8 mouse cellular contexts compared by ENCODE assay signal in the genomic region with DNA sequence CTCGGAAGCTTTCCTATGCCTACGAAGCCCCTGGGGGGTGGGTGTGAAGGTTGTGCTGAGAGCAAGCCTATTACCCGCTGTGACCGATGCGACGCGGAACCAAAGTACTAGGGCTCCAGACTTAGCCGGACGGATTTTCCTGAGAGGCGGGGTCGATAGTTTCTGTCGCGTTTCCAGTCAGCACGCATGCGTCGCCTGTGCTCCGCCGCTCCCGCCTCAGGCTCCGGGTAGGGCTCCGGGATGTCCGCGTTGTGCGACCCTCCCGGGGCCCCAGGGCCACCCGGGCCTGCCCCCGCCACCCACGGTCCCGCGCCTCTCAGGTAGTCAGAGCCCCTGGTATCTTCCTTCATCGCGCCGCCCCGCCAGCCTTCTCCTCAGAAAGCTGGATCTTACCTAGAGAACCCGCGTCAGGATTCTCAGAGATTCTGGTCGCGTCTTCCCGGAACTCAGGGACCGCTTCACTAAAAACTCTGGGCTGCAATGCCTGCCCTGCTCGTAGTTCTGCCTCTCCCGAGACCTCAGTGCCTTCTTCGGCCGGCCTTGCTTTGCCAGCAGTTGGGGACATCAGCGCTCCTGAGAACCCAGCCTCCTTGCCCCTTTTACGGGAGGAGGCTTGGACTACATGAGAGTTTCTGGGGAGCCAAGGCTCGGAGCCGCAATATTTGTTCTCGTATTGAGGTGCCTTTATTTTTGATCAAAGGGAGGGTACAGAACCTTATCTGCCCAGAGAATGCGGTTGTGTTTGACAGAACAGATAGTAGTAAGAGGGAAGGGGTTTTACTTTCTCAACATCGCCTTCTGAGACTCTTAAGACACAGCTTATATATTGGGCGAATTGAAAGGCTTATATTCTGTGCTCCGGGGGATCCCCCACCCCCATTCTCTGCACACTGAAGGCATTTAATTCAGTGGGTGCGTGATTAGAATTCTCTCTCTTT. TPM values are rescaled to one million over a fixed set of nuclear protein-coding genes. Genes with fewer than 3 reads are reported as not detected.
DNase-seq lines count a peak whose midpoint lies in the region; ATAC-seq and TF ChIP-seq lines count a peak whose summit lies in the region.

A gene (plus strand): TSS at position 177 of the 938 bp plus-strand sequence.

- TF ChIP-seq POLR2A in myocyte (IDR thresholded peaks at IDR 0.05; ENCODE audit: insufficient read length, low read depth) = peak; percentile 91

- H3K79me2 ChIP-seq in myocyte (ENCODE audit: control insufficient read depth, insufficient read depth) = peaks cover 47% of the 10 kb centered on the region

- peaks cover 81% of the 10 kb centered on the region for H3K4me1 ChIP-seq in erythroblast, embryonic 14.5 days (ENCODE audit: control insufficient read depth)
- peaks cover 30% of the 10 kb centered on the region for H3K4me1 ChIP-seq in heart, embryonic 12.5 days (replicated peaks)
- peaks cover 7% of the 10 kb centered on the region; the same call in 1 of the 2 replicates for H3K4me1 ChIP-seq in kidney, postnatal 0 days (replicated peaks; ENCODE audit: insufficient read depth, low read length)
- H3K4me1 ChIP-seq in liver, embryonic 11.5 days (replicated peaks; ENCODE audit: control insufficient read depth, insufficient read depth, low read length) = peaks cover 19% of the 10 kb centered on the region

- H3K9ac ChIP-seq in heart, embryonic 12.5 days = peak within 1 kb of the TSS; percentile 89
- H3K9ac ChIP-seq in kidney, postnatal 0 days (ENCODE audit: low read depth, low read length) = peak within 1 kb of the TSS; percentile 88
- peak within 1 kb of the TSS; percentile 92 for H3K9ac ChIP-seq in liver, embryonic 11.5 days (ENCODE audit: low read depth, low read length)

- peak; percentile 91 for DNase-seq in CD4-positive, CD25-positive, alpha-beta regulatory T cell, adult 2 months (ENCODE audit: low read depth, low spot score)
- DNase-seq in brain, embryonic 18.5 days (ENCODE audit: low read depth, low spot score) = peak; percentile 68
- DNase-seq in kidney, postnatal 0 days (ENCODE audit: low spot score) = peak; percentile 94
- DNase-seq in liver, embryonic 11.5 days (ENCODE audit: low spot score) = peak; percentile 86
- peak; percentile 86 to 94 for DNase-seq in spleen, postnatal 4 days (ENCODE audit: low spot score in 2 of 2)

- peak within 1 kb of the TSS; percentile 35 for H3ac ChIP-seq in myocyte (ENCODE audit: control insufficient read depth, insufficient read length)

- H3K36me3 ChIP-seq in erythroblast, embryonic 14.5 days (ENCODE audit: control insufficient read depth) = peaks cover 53% of the 10 kb centered on the region
- H3K36me3 ChIP-seq in heart, embryonic 12.5 days = peaks cover 41% of the 10 kb centered on the region
- 0 out of 2 replicates have a peak, but pooled peaks cover 3% of the 10 kb centered on the region for H3K36me3 ChIP-seq in kidney, postnatal 0 days (ENCODE audit: insufficient read depth, low read length)
- peaks cover 17% of the 10 kb centered on the region; the same call in 1 of the 2 replicates for H3K36me3 ChIP-seq in liver, embryonic 11.5 days (ENCODE audit: control insufficient read depth, insufficient read depth, low read length)
- no peaks in the 10 kb centered on the region for H3K36me3 ChIP-seq in myocyte (ENCODE audit: control insufficient read depth, insufficient read depth)

- WGBS in heart, embryonic 12.5 days = 1% methylated on average over 54 of the region's 54 CpGs
- 3% methylated on average over 54 of the region's 54 CpGs for WGBS in kidney, postnatal 0 days
- 2% methylated on average over 54 of the region's 54 CpGs for WGBS in liver, embryonic 11.5 days

- H3K4me2 ChIP-seq in heart, embryonic 12.5 days = peak within 1 kb of the TSS; percentile 79
- peak within 1 kb of the TSS; percentile 88 for H3K4me2 ChIP-seq in kidney, postnatal 0 days (ENCODE audit: low read length)
- peak within 1 kb of the TSS; percentile 70 for H3K4me2 ChIP-seq in liver, embryonic 11.5 days
- peak within 1 kb of the TSS; percentile 96 for H3K4me2 ChIP-seq in myocyte (ENCODE audit: low read depth)

- H3K9me3 ChIP-seq in erythroblast, embryonic 14.5 days (ENCODE audit: control insufficient read depth, low read length) = peaks cover 3% of the 10 kb centered on the region; the same call in 1 of the 2 replicates
- no peaks in the 10 kb centered on the region for H3K9me3 ChIP-seq in heart, embryonic 12.5 days (replicated peaks)
- H3K9me3 ChIP-seq in kidney, postnatal 0 days (replicated peaks; ENCODE audit: low read length) = no peaks in the 10 kb centered on the region
- no peaks in the 10 kb centered on the region for H3K9me3 ChIP-seq in liver, embryonic 11.5 days (ENCODE audit: control insufficient read depth, low read length)

- peak; percentile 69 for ATAC-seq in heart, embryonic 12.5 days (ENCODE audit: insufficient number of reproducible peaks, low FRiP score)
- ATAC-seq in kidney, postnatal 0 days (replicated peaks; ENCODE audit: low FRiP score, low read depth) = peak; percentile 34; the same call in 1 of the 2 replicates
- peak; percentile 69 for ATAC-seq in liver, embryonic 11.5 days (replicated peaks; ENCODE audit: low FRiP score)

- TF ChIP-seq CTCF in kidney, postnatal 0 days (IDR thresholded peaks at IDR 0.05; ENCODE audit: low read depth) = no peak

- H3K4me3 ChIP-seq in erythroblast, embryonic 14.5 days (replicated peaks) = peak within 1 kb of the TSS; percentile 85
- H3K4me3 ChIP-seq in heart, embryonic 12.5 days = peak within 1 kb of the TSS; percentile 96
- H3K4me3 ChIP-seq in kidney, postnatal 0 days (replicated peaks; ENCODE audit: low read depth, low read length) = peak within 1 kb of the TSS; percentile 77
- H3K4me3 ChIP-seq in liver, embryonic 11.5 days (ENCODE audit: low read depth, low read length) = peak within 1 kb of the TSS; percentile 80
- H3K4me3 ChIP-seq in myocyte = peak within 1 kb of the TSS; percentile 67

- no peaks in the 10 kb centered on the region for H3K27me3 ChIP-seq in erythroblast, embryonic 14.5 days (ENCODE audit: control insufficient read depth)
- no peaks in the 10 kb centered on the region for H3K27me3 ChIP-seq in heart, embryonic 12.5 days (replicated peaks)
- no peaks in the 10 kb centered on the region for H3K27me3 ChIP-seq in kidney, postnatal 0 days (ENCODE audit: insufficient read depth, low read length)
- H3K27me3 ChIP-seq in liver, embryonic 11.5 days (replicated peaks; ENCODE audit: control insufficient read depth, insufficient read depth, low read length) = no peaks in the 10 kb centered on the region
- H3K27me3 ChIP-seq in myocyte (ENCODE audit: control insufficient read depth, insufficient read depth, insufficient read length) = no peaks in the 10 kb centered on the region

- H3K27ac ChIP-seq in heart, embryonic 12.5 days (ENCODE audit: poor library complexity, severe bottlenecking) = peak within 1 kb of the TSS; percentile 84
- H3K27ac ChIP-seq in kidney, postnatal 0 days = peak within 1 kb of the TSS; percentile 88
- peak within 1 kb of the TSS; percentile 92 for H3K27ac ChIP-seq in liver, embryonic 11.5 days (ENCODE audit: low read depth, low read length)

TF ChIP-seq in myocyte, 11 proteins besides CTCF, POLR2A, EP300 and RAD21:
- TF ChIP-seq SRF (IDR thresholded peaks at IDR 0.05; ENCODE audit: control insufficient read depth, insufficient read length, low read depth) (peak; percentile 35), POLR2AphosphoS2 (IDR thresholded peaks at IDR 0.05; ENCODE audit: insufficient read length, low read depth) (peak; percentile 96), REST (IDR thresholded peaks at IDR 0.05; ENCODE audit: insufficient read depth, insufficient read length) (no peak), MYOG (IDR thresholded peaks at IDR 0.05; ENCODE audit: control insufficient read depth in 1 of 3, insufficient read depth in 1 of 3, insufficient read length in 2 of 3, low read depth in 2 of 3) (no peak), TCF12 (IDR thresholded peaks at IDR 0.05; ENCODE audit: insufficient read depth, poor library complexity, severe bottlenecking) (no peak)

RNA-seq across cellular contexts. Expression of the gene that starts here (rescaled TPM):
- polyA plus RNA-seq in erythroblast, embryonic 14.5 days (2012) = 3.1 and 3.7 TPM in 2 replicates
- polyA plus RNA-seq in heart, embryonic 12.5 days (2016; fragmentation: Nextera tagmentation; extraction: Ambion mirVana) = 28.9 and 30.1 TPM in 2 replicates
- 27.4 and 29.8 TPM in 2 replicates for polyA plus RNA-seq in kidney, postnatal 0 days (2015; fragmentation: Nextera tagmentation; extraction: Ambion mirVana)
- polyA plus RNA-seq in liver, embryonic 11.5 days (2014; fragmentation: Nextera tagmentation; extraction: Ambion mirVana) = 47.8 and 52.4 TPM in 2 replicates
- 23.2 TPM for polyA plus RNA-seq in myocyte (2012; fragmentation: generic; extraction: Trizol)

Comparison
In these comparisons a context has a peak if more than half of its experiments do, and no peak if none do; other contexts are left out.
1. Peak in every context shown above with its lines: DNase-seq, ATAC-seq, H3K4me3 ChIP-seq and H3K27ac ChIP-seq.